Mouse (Mus musculus) MEL (cell line): Measurements from ENCODE around the gene Creb3l1.

Source experiments
- CHD1 ChIP-seq: IDR thresholded peaks from 2 replicates; pipeline ENCODE4 v1.6.1; 2012; ENCODE audit warnings: low read depth, mild to moderate bottlenecking, inconsistent platforms, low read length, improper control_type of control experiment
- CTCF ChIP-seq, 3 experiments: IDR thresholded peaks in 2 of 3; conservative IDR thresholded peaks in 1 of 3; 2 replicates each; pipeline ENCODE4 v1.5.1; 2011 to 2012; ENCODE audit warnings: low read length in 3 of 3, low read depth in 2 of 3, mild to moderate bottlenecking in 2 of 3, improper control_type of control experiment in 1 of 3, inconsistent platforms in 1 of 3, mixed read lengths in 1 of 3, moderate library complexity in 1 of 3; ENCODE audit not compliant: control insufficient read depth in 1 of 3, insufficient read depth in 1 of 3, poor library complexity in 1 of 3, severe bottlenecking in 1 of 3
- E2F4 ChIP-seq: IDR thresholded peaks from 2 replicates; pipeline ENCODE4 v1.6.1; 2011; ENCODE audit warnings: low read depth, low read length, improper control_type of control experiment, borderline replicate concordance
- EP300 ChIP-seq, 2 experiments: IDR thresholded peaks; 2 replicates each; pipeline ENCODE4 v1.6.1; 2011; ENCODE audit warnings: improper control_type of control experiment in 2 of 2, low read length in 2 of 2, low read depth in 1 of 2, mild to moderate bottlenecking in 1 of 2
- GATA1 ChIP-seq: IDR thresholded peaks from 2 replicates; pipeline ENCODE4 v1.6.1; 2011; ENCODE audit warnings: low read depth, low read length, improper control_type of control experiment
- JUND ChIP-seq: IDR thresholded peaks from 2 replicates; pipeline ENCODE4 v1.6.1; 2011; ENCODE audit warnings: low read depth, mild to moderate bottlenecking, improper control_type of control experiment, low read length
- MXI1 ChIP-seq: IDR thresholded peaks from 2 replicates; pipeline ENCODE4 v1.6.1; 2011; ENCODE audit warnings: mild to moderate bottlenecking, low read depth, low read length, improper control_type of control experiment
- MYC ChIP-seq: IDR thresholded peaks from 2 replicates; pipeline ENCODE4 v1.6.1; 2011; ENCODE audit warnings: low read depth, mild to moderate bottlenecking, low read length, improper control_type of control experiment, moderate library complexity
- NELFE ChIP-seq: IDR thresholded peaks from 2 replicates; pipeline ENCODE4 v1.6.1; 2011; ENCODE audit warnings: low read depth, low read length, improper control_type of control experiment
- POLR2A ChIP-seq, 2 experiments: IDR thresholded peaks; 2 replicates each; pipeline ENCODE4 v1.6.1; 2011 to 2012; ENCODE audit warnings: low read length in 2 of 2, mild to moderate bottlenecking in 2 of 2, control low read depth in 1 of 2, improper control_type of control experiment in 1 of 2, low read depth in 1 of 2, moderate library complexity in 1 of 2; ENCODE audit not compliant: control insufficient read depth in 1 of 2, insufficient read depth in 1 of 2, poor library complexity in 1 of 2
- POLR2AphosphoS5 ChIP-seq: IDR thresholded peaks from 2 replicates; pipeline ENCODE4 v1.6.1; 2012; ENCODE audit warnings: low read depth, borderline replicate concordance, mild to moderate bottlenecking, inconsistent platforms, low read length, moderate library complexity, mixed read lengths
- TAL1 ChIP-seq: IDR thresholded peaks from 2 replicates; pipeline ENCODE4 v1.6.1; 2012; ENCODE audit warnings: mild to moderate bottlenecking, inconsistent platforms, low read length, moderate library complexity, mixed read lengths
- ZC3H11A ChIP-seq: IDR thresholded peaks from 2 replicates; pipeline ENCODE4 v1.6.1; 2012; ENCODE audit warnings: low read depth, mild to moderate bottlenecking, inconsistent platforms, low read length, improper control_type of control experiment

GRCm38 (mm10) chr2:92065269-92065888 is 41.1 kb upstream of the Creb3l1 start:
- TF ChIP-seq ZC3H11A = no peak
- no peak for TF ChIP-seq E2F4
- TF ChIP-seq GATA1 = no peak
- no peak for TF ChIP-seq MXI1
- TF ChIP-seq CTCF (IDR thresholded peaks at IDR 0.05 in 2 of 3, conservative IDR thresholded peaks at IDR 0.05 in 1 of 3; ENCODE audit: control insufficient read depth in 1 of 3, insufficient read depth in 1 of 3, low read depth in 2 of 3, low read length in 3 of 3, poor library complexity in 1 of 3, severe bottlenecking in 1 of 3) = no peak
- TF ChIP-seq POLR2A (IDR thresholded peaks at IDR 0.05; ENCODE audit: control insufficient read depth in 1 of 2, insufficient read depth in 1 of 2, low read depth in 1 of 2, low read length in 2 of 2, poor library complexity in 1 of 2) = no peak
- no peak for TF ChIP-seq CHD1
- TF ChIP-seq EP300 (IDR thresholded peaks at IDR 0.05; ENCODE audit: low read depth in 1 of 2, low read length in 2 of 2) = no peak
- no peak for TF ChIP-seq POLR2AphosphoS5
- TF ChIP-seq NELFE = no peak
- no peak for TF ChIP-seq MYC
- no peak for TF ChIP-seq TAL1
- no peak for TF ChIP-seq JUND
